Mouse (Mus musculus): ENCODE results near the gene Gng12.
"Not testable (repeated sequence)": the region's sequence is repeated elsewhere in the genome, so short reads cannot be mapped to it uniquely, and the experiment has no call there.

The Gng12 gene

GRCm38 (mm10) chr6:66989518-66989917, 93.3 kb downstream of the Gng12 start:
- DNase-seq (ENCODE audit: low read depth, low spot score), result no peak

DNA sequence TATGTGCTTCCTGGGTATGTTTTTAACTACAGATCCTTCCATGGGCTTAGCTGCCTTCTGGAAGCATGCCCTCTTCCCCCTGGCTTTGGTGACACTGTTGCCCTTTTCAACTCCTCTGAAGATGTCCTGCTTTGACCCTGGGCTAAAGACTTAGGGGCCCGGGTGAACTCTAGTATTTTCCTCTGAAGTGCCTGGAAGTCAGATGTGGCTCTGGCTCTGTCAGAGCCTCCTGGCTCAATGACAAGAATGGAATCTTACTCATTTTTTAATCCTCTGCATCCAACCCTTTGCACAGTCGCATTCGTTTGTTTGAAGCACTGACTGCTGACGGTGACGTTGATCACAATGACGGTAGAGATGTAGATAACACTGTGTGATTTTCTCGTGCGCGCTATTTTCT, 96.0 kb downstream of the Gng12 start:
- DNase-seq (ENCODE audit: low read depth, low spot score), result no peak

DNA sequence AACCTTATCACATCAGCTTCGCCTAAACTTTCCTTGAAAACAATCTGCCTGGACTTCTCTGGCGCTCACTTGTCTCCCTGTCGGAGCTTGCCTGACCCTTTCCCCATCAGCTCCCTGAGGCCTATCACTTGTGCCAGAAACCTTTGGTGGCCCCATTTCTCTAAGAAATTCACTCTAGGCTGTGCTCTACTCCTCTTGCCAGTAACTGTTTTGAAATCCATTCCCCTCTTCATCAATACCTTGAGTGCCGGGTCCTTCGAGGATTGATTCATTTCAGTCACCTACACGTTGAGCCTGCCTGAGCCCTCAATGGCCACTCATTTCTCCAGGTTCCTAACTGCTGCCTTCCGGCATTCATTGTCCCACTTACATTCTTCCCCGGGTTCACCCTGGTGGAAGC, 96.6 kb downstream of the Gng12 start:
- no peak for DNase-seq (ENCODE audit: low read depth, low spot score)

GRCm38 (mm10) chr6:66994981-66995380, 98.8 kb downstream of the Gng12 start:
- DNase-seq (ENCODE audit: low read depth, low spot score), result peak; percentile 70

DNA sequence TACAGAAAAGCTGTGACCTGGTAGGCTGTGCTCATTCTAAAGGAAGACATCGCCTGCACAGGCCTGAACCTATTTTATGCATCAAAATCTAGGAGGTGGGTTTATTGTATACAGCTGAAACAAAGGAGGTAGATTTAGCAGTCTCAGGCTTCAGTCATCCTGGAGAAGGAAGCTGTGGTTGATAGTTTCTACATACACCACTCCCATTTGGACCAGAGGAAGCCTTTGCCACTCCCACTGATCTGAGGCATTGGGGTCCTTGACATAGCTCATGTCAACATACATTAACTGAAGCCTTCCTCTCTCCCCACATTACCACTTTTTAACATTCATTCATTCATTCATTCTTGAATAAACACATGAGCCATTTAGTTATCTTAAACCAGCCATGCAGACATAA, 99.6 kb downstream of the Gng12 start:
- DNase-seq (ENCODE audit: low read depth, low spot score), result no peak

- no peak for DNase-seq (ENCODE audit: low read depth, low spot score)
Measured at GRCm38 (mm10) chr6:66996257-66996656, 100.1 kb downstream of the Gng12 start.

- no peak for DNase-seq (ENCODE audit: low read depth, low spot score)
Measured at GRCm38 (mm10) chr6:66998645-66999044, 102.4 kb downstream of the Gng12 start.

DNA sequence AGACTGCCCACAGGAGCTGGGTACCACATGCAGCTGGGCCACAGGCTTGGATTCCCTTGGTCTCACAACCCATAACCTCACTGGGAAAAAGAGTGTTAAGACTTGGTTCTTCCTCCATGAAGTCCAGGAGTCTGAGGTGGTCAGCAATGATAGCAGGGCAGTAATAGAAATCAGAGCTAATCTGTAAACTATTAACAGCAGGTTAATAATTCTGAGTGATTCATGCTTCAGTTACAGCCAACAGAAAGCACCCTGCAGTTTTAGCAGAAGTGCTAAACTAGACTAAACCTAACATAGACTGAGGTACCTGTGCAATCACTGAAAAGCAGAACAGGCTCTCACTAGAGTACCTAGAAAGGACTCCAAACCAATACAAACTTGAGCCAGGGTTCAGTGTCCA, 103.6 kb downstream of the Gng12 start:
- DNase-seq (ENCODE audit: low read depth, low spot score), result no peak

DNA sequence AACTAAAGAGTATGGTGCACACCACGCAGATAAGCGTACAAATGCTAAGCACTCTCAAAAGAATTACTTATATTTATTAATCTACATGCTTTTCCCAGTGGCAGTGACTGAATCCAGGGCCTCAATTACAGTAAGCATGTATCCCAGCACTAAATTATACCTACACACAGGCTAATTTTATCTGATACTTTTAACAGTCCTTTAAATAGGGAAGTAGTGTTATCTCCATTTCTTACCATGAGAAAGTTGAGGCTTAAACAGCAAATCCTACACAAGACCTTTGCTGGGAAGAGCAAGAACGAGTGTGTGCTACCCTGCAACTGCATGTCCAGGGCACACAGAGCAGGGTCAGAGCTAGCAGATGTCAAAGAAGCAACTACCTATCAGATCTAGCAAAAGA, 113.7 kb downstream of the Gng12 start:
- no peak for DNase-seq (ENCODE audit: low read depth, low spot score)

DNA sequence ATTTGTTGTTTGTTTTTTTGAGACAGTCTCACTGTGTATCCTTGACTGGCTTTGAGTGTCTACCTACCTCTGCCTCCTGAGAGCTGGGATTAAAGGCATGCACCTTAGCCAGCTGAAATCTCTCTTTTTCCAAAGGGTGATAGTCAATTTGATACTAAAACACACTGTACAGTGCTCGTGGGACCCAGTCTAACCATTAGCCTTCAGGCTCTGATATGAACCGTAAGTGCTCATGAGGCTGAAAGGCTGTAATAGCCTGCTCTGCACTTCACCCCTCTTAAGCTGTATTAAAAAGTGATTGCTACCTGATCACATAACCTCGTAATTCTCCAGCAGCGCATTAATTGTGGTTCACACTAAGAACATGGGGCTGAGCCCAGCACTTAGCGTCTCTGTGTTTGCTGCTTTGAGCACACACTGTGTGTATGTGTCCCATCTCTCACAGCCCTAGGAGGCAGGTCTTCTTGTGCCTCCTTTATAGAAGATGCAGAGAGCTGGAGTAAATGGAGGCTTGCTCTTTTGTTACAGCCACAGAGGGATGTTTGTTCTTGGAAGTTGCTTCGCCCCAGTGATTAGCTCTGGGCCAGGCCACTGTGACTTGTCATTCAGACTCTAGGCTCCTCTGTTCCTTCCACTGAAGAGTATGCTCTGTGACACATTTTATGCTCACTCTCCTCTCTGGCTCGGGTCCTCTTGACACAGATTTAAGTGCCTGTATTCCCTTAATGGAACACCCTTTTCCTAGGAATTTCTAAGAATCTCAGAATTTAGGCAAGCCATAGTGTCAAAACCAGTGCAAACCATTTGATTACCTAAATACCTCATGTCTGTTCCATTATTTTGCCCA, 114.4 kb downstream of the Gng12 start:
- DNase-seq (ENCODE audit: low read depth, low spot score), result no peak

GRCm38 (mm10) chr6:67011217-67011518, 115.0 kb downstream of the Gng12 start:
- DNase-seq (ENCODE audit: low read depth, low spot score), result no peak

GRCm38 (mm10) chr6:67013293-67013948, 117.2 kb downstream of the Gng12 start:
- no peak for DNase-seq (ENCODE audit: low read depth, low spot score)

- no peak for DNase-seq (ENCODE audit: low read depth, low spot score)
Measured at GRCm38 (mm10) chr6:67013949-67014678, 117.9 kb downstream of the Gng12 start.

- no peak for DNase-seq (ENCODE audit: low read depth, low spot score)
Measured at GRCm38 (mm10) chr6:67014679-67015075, 118.5 kb downstream of the Gng12 start.

GRCm38 (mm10) chr6:67015739-67016519, 119.7 kb downstream of the Gng12 start:
- no peak for DNase-seq (ENCODE audit: low read depth, low spot score)

- no peak for DNase-seq (ENCODE audit: low read depth, low spot score)
Measured at GRCm38 (mm10) chr6:67016520-67017111, 120.4 kb downstream of the Gng12 start.

GRCm38 (mm10) chr6:67018365-67018764, 122.2 kb downstream of the Gng12 start:
- DNase-seq (ENCODE audit: low read depth, low spot score), result no peak

GRCm38 (mm10) chr6:67019001-67019400, 122.8 kb downstream of the Gng12 start:
- DNase-seq (ENCODE audit: low read depth, low spot score), result not testable (repeated sequence)

- DNase-seq (ENCODE audit: low read depth, low spot score), result no peak
Measured at GRCm38 (mm10) chr6:67021308-67021707, 125.1 kb downstream of the Gng12 start.

GRCm38 (mm10) chr6:67023729-67024128, 127.5 kb downstream of the Gng12 start:
- no peak for DNase-seq (ENCODE audit: low read depth, low spot score)

- DNase-seq (ENCODE audit: low read depth, low spot score), result no peak
Measured at GRCm38 (mm10) chr6:67026661-67027060, 130.5 kb downstream of the Gng12 start.
